Mouse (Mus musculus) liver, embryonic 14.5 days (tissue): ENCODE data around the gene Ogdhl. TPM values are rescaled to one million over a fixed set of nuclear protein-coding genes. Genes with fewer than 3 reads are reported as not detected.

Experiments
- ATAC-seq: fragments of 200-750 bp; cut with Nextera tagmentation; 2 replicates; pipeline ENCODE4 v1.8.0; 2017; ENCODE audit warnings: moderate number of reproducible peaks, mild to moderate bottlenecking, moderate library complexity; ENCODE audit not compliant: insufficient read depth
- DNase-seq, 3 experiments: peaks; one replicate each; pipeline ENCODE4 v3.0.0-alpha.2; 2012 to 2013; ENCODE audit warnings: low read depth in 3 of 3, low spot score in 3 of 3
- H3K27ac ChIP-seq: fragments of 300-500 bp; sonication (generic); 2 replicates; pipeline ENCODE4 v1.5.1; 2014; ENCODE audit warnings: moderate library complexity, mild to moderate bottlenecking, control low read depth, inconsistent platforms
- H3K27me3 ChIP-seq: fragments of 300-500 bp; sonication (generic); 2 replicates; pipeline ENCODE4 v1.6.1; 2014; ENCODE audit warnings: mild to moderate bottlenecking, low read length, moderate library complexity; ENCODE audit not compliant: control insufficient read depth, insufficient read depth
- H3K36me3 ChIP-seq: fragments of 300-500 bp; sonication (generic); replicated peaks from 2 replicates; pipeline ENCODE4 v1.6.1; 2014; ENCODE audit warnings: low read depth; ENCODE audit not compliant: control insufficient read depth, insufficient read depth
- H3K4me1 ChIP-seq, 2 experiments: fragments of 200-500 bp in 1 of 2; fragments of 300-500 bp in 1 of 2; sonication (generic) in 1 of 2; replicated peaks; 2 replicates each; pipeline ENCODE4 v1.6.1; 2012 to 2014; ENCODE audit warnings: antibody characterized with exemption in 1 of 2, inconsistent platforms in 1 of 2, low read length in 1 of 2; ENCODE audit not compliant: control insufficient read depth in 2 of 2, insufficient read depth in 2 of 2
- H3K4me2 ChIP-seq: fragments of 300-500 bp; sonication (generic); 2 replicates; pipeline ENCODE4 v1.6.1; 2014; ENCODE audit warnings: low read depth, mild to moderate bottlenecking, control low read depth, moderate library complexity
- H3K4me3 ChIP-seq, 2 experiments: fragments of 200-500 bp in 1 of 2; fragments of 300-500 bp in 1 of 2; sonication (generic) in 1 of 2; 2 replicates each; pipeline ENCODE4 v1.5.1; 2012 to 2014; ENCODE audit warnings: low read depth in 2 of 2, low read length in 2 of 2, mild to moderate bottlenecking in 2 of 2, control low read depth in 1 of 2, inconsistent platforms in 1 of 2, moderate library complexity in 1 of 2; ENCODE audit not compliant: insufficient read depth in 1 of 2
- H3K9ac ChIP-seq: fragments of 300-500 bp; sonication (generic); replicated peaks from 2 replicates; pipeline ENCODE4 v1.6.1; 2014; ENCODE audit warnings: mild to moderate bottlenecking, control low read depth, moderate library complexity
- H3K9me3 ChIP-seq: fragments of 300-500 bp; sonication (generic); 2 replicates; pipeline ENCODE4 v1.6.1; 2016; ENCODE audit warnings: low read length, mixed read lengths; ENCODE audit not compliant: control insufficient read depth
- CTCF ChIP-seq: IDR thresholded peaks from 2 replicates; pipeline ENCODE4 v1.5.1; 2016; ENCODE audit warnings: antibody characterized with exemption, low read depth, control low read depth
- EP300 ChIP-seq: IDR thresholded peaks from 2 replicates; pipeline ENCODE4 v1.6.1; 2016; ENCODE audit warnings: antibody characterized with exemption, low read depth
- WGBS: fragments of 180-500 bp; shearing (Covaris S2); extraction: QIAGEN DNeasy Blood & Tissue Kit; methylation state at CpG from one replicate; pipeline ENCODE4 v1.1.7; 2014; ENCODE audit not compliant: insufficient replicate concordance; 5-methylcytosine and 5-hydroxymethylcytosine counted together
- polyA plus RNA-seq, 2 experiments: library from polyadenylated mRNA; depleted of rRNA in 1 of 2; stranded (reverse) in 1 of 2; unstranded in 1 of 2; fragments of >200 nt; fragmentation: Nextera tagmentation in 1 of 2; extraction: Ambion mirVana in 1 of 2; gene quantifications; 2 replicates each; pipeline versions ENCODE4 v1.2.1 to v1.2.3; 2012 to 2014

Ogdhl gene
- polyA plus RNA-seq (2012; rRNA removed) (0.39 and 0.41 TPM in 2 replicates), polyA plus RNA-seq (2014; fragmentation: Nextera tagmentation; extraction: Ambion mirVana) (0.58 and 1.0 TPM in 2 replicates)

- 0 out of 2 replicates have a peak within 1 kb of the TSS, but pooled peaks have one; percentile 6 for H3K9ac ChIP-seq
- no peaks in the 10 kb centered on the region for H3K4me1 ChIP-seq
- peak within 1 kb of the TSS; percentile 72 for H3K4me2 ChIP-seq
- H3K36me3 ChIP-seq, result no peaks in the 10 kb centered on the region
- H3K27ac ChIP-seq, result no peak within 1 kb of the TSS
- DNase-seq (peak; percentile 28 to 57 (median 38)), ATAC-seq (peak; percentile 56; the same call in 1 of the 2 replicates)
- 2% methylated on average over 49 of the region's 50 CpGs for WGBS
- no peak for TF ChIP-seq CTCF
- TF ChIP-seq EP300, result no peak
- H3K27me3 ChIP-seq, result no peaks in the 10 kb centered on the region
- H3K4me3 ChIP-seq, result peak within 1 kb of the TSS; percentile 36 to 58
- no peaks in the 10 kb centered on the region for H3K9me3 ChIP-seq
These were observed at the start of gene Ogdhl for GRCm38 (mm10) chr14:32321732-32322685. Ogdhl (plus strand) TSS chr14:32322019.

GRCm38 (mm10) chr14:32301622-32302021 lies 20.2 kb upstream of the Ogdhl start:
- H3K36me3 ChIP-seq, result no peaks in the 10 kb centered on the region
- no peak overlapping the region for H3K9ac ChIP-seq
- no peak overlapping the region for H3K4me3 ChIP-seq
- no peak for DNase-seq
- H3K27me3 ChIP-seq, result no peaks in the 10 kb centered on the region
- 76% methylated on average over 12 of the region's 12 CpGs for WGBS
- no peak overlapping the region for H3K27ac ChIP-seq
- TF ChIP-seq CTCF (no peak), EP300 (no peak)
- no peaks in the 10 kb centered on the region for H3K9me3 ChIP-seq
- no peaks in the 10 kb centered on the region for H3K4me1 ChIP-seq
- no peak overlapping the region for H3K4me2 ChIP-seq
- no peak for ATAC-seq

- Histone ChIP-seq H3K9ac (no peak overlapping the region), H3K27ac (no peak overlapping the region), H3K4me2 (no peak overlapping the region), H3K4me3 (no peak overlapping the region), H3K27me3 (no peaks in the 10 kb centered on the region), H3K4me1 (no peaks in the 10 kb centered on the region), H3K36me3 (no peaks in the 10 kb centered on the region), H3K9me3 (no peaks in the 10 kb centered on the region)
- no peak for ATAC-seq
- TF ChIP-seq EP300 (no peak), CTCF (no peak)
- no peak for DNase-seq
- WGBS, result 74% methylated on average over 7 of the region's 7 CpGs
These were observed 19.4 kb upstream of the Ogdhl start for GRCm38 (mm10) chr14:32302423-32302822.

- ATAC-seq, result no peak
- WGBS, result 74% methylated on average over 8 of the region's 8 CpGs
These were observed 16.9 kb upstream of the Ogdhl start for GRCm38 (mm10) chr14:32304921-32305320.

GRCm38 (mm10) chr14:32309876-32310275 lies 11.9 kb upstream of the Ogdhl start:
- H3K36me3 ChIP-seq, result no peaks in the 10 kb centered on the region
- H3K27ac ChIP-seq, result no peak overlapping the region
- no peaks in the 10 kb centered on the region for H3K4me1 ChIP-seq
- no peak overlapping the region for H3K4me2 ChIP-seq
- TF ChIP-seq CTCF (peak; percentile 70), EP300 (no peak)
- ATAC-seq (no peak), DNase-seq (peak in 1 of 3 experiments; percentile 6)
- no peaks in the 10 kb centered on the region for H3K9me3 ChIP-seq
- 38% methylated on average over 8 of the region's 8 CpGs for WGBS
- H3K27me3 ChIP-seq, result no peaks in the 10 kb centered on the region
- no peak overlapping the region for H3K4me3 ChIP-seq
- no peak overlapping the region for H3K9ac ChIP-seq

More at GRCm38 (mm10) chr14:32304921-32305320, 16.9 kb upstream of the Ogdhl start:
- Histone ChIP-seq H3K4me3 (no peak overlapping the region), H3K4me1 (no peaks in the 10 kb centered on the region), H3K27ac (no peak overlapping the region), H3K36me3 (no peaks in the 10 kb centered on the region), H3K9me3 (no peaks in the 10 kb centered on the region), H3K9ac (no peak overlapping the region), H3K27me3 (no peaks in the 10 kb centered on the region), H3K4me2 (no peak overlapping the region)
- DNase-seq, result no peak
- no peak for TF ChIP-seq EP300
- no peak for TF ChIP-seq CTCF
